Mouse (Mus musculus) cerebellum, adult 8-10 months (tissue): ENCODE results near the gene Med13l.

Source experiments
- DNase-seq: peaks from one replicate; pipeline ENCODE4 v3.0.0; 2022

Gene Med13l

GRCm38 (mm10) chr5:118661751-118662150, 101.3 kb downstream of the Med13l start:
- no peak for DNase-seq

DNA sequence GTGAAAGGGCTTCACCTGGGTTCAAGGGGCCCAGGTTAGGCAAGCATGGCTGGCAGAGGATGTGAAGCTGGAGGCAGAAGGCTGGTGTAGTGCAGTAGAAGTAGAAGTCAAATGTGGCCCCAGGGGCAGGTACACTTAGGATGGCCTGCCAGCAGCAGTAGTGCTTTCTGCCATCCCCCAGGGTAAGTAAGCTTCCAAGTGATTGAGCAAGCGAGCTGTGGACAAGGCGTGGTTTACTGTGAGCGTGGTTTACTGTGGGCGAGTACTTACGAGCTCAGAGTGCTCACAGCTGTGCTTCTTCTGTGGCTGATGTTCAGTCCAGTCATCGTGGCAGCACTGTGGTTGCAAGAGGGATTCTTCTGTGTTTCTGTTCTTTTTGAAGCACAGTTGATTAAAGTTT, 103.5 kb downstream of the Med13l start:
- no peak for DNase-seq

GRCm38 (mm10) chr5:118665023-118665422, 104.5 kb downstream of the Med13l start:
- DNase-seq, result no peak

- DNase-seq, result no peak
Observed at GRCm38 (mm10) chr5:118666437-118667207, 106.1 kb downstream of the Med13l start.

DNA sequence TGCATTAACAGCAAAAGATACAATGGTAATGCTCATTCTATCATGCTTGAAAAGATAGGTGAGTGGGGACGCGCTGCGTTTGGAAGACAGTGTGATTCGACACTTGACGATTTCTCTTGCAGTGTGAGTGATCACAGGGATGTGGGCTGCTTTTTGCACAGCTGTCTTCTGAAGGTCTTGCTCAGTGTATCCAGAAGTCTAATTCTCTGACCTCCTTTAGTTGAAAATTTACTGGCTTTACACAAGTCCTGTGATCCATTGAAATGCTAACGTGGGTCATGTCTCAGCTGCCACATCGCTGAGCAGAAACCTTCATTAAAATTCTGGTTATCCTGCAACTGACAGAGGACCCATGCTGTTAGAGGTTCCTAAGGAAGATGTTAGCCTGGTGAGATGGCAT, 107.4 kb downstream of the Med13l start:
- DNase-seq, result no peak

- DNase-seq, result no peak
Observed at GRCm38 (mm10) chr5:118668931-118669330, 108.5 kb downstream of the Med13l start.

GRCm38 (mm10) chr5:118672111-118672510, 111.6 kb downstream of the Med13l start:
- DNase-seq, result no peak

- DNase-seq, result no peak
Observed at GRCm38 (mm10) chr5:118673859-118674258, 113.4 kb downstream of the Med13l start.

DNA sequence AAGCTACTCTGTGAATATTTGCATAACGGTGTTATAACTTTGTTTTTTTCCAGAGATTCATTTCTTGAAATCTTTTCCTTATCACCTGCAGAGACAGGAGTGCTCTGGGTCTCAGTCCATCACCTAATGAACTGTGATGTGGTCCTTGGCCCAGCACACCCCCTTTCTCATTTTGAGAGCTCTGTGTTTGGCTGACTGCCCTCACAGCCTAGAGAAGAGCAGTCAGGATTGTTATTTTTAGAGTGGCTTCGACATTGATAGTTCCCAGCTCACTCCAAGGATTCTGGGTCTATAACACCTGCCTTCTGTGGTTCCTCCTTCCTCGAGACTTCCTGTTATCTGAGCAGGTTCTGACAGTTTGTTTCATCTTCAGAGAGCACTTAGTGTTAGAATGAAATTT, 113.8 kb downstream of the Med13l start:
- no peak for DNase-seq

- no peak for DNase-seq
Observed at GRCm38 (mm10) chr5:118675697-118676096, 115.2 kb downstream of the Med13l start.

GRCm38 (mm10) chr5:118676151-118676918, 115.9 kb downstream of the Med13l start:
- no peak for DNase-seq

GRCm38 (mm10) chr5:118679283-118679835, 118.9 kb downstream of the Med13l start:
- no peak for DNase-seq

- no peak for DNase-seq
Observed at GRCm38 (mm10) chr5:118680853-118681252, 120.4 kb downstream of the Med13l start.

- DNase-seq, result no peak
Observed at GRCm38 (mm10) chr5:118682007-118682406, 121.5 kb downstream of the Med13l start.

- DNase-seq, result no peak
Observed at GRCm38 (mm10) chr5:118685145-118685544, 124.7 kb downstream of the Med13l start.

- DNase-seq, result no peak
Observed at GRCm38 (mm10) chr5:118686021-118686420, 125.5 kb downstream of the Med13l start.

GRCm38 (mm10) chr5:118688886-118689835, 128.7 kb downstream of the Med13l start:
- DNase-seq, result peak; percentile 59

GRCm38 (mm10) chr5:118691025-118691709, 130.7 kb downstream of the Med13l start:
- DNase-seq, result no peak

DNA sequence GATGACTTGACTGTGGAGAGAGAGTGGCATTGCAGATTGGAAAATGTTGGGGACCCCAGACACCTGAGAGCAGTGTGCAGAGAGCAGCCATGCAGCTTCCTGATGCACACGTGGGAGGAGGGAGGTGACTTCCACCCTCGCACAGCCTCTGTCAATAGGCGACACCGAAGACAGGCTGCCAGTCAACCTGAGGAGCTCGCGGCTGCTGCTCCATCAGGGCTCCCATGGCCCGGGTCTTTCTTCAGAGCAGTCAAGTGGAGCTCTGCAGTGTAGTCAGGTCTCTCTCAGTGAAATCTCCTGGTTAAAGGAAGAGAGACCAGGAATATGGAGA, 131.2 kb downstream of the Med13l start:
- no peak for DNase-seq

DNA sequence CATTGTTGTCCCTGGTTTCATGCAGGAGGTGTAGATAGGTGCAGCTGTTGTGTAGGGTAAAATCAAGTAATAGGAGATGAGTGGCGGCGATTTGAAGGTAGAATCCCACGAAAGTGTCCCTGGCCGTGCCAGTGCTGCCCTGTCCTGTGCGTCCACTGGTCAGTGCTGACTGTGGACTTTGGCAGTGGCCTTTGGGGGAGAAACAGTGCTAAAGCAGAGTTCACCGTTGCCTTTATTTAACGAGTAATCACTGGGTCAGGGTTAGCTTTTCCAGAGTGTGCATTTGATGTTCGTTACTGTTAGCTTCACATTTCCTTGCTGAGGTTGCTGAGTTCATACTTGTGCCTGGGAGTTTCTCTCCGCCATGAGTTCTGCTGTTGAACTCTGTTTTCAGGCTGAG, 133.5 kb downstream of the Med13l start:
- DNase-seq, result no peak

GRCm38 (mm10) chr5:118697073-118697472, 136.6 kb downstream of the Med13l start:
- DNase-seq, result no peak

- DNase-seq, result no peak
Observed at GRCm38 (mm10) chr5:118700978-118701377, 140.5 kb downstream of the Med13l start.
